Mouse (Mus musculus) MEL (cell line): Measurements from ENCODE around the gene Mical3.

Experiments used
- EP300 ChIP-seq, 2 experiments: IDR thresholded peaks; 2 replicates each; pipeline ENCODE4 v1.6.1; 2011; ENCODE audit warnings: improper control_type of control experiment in 2 of 2, low read length in 2 of 2, low read depth in 1 of 2, mild to moderate bottlenecking in 1 of 2
- ETS1 ChIP-seq: IDR thresholded peaks from 2 replicates; pipeline ENCODE4 v1.6.1; 2012; ENCODE audit warnings: low read depth, mild to moderate bottlenecking, inconsistent platforms, low read length, improper control_type of control experiment, moderate library complexity
- POLR2AphosphoS2 ChIP-seq: IDR thresholded peaks from 2 replicates; pipeline ENCODE4 v1.6.1; 2011; ENCODE audit warnings: low read length, improper control_type of control experiment

GRCm38 (mm10) chr6:121011709-121012108 lies 119.1 kb downstream of the Mical3 start:
- TF ChIP-seq EP300 (IDR thresholded peaks at IDR 0.05; ENCODE audit: low read depth in 1 of 2, low read length in 2 of 2) (no peak), ETS1 (no peak), POLR2AphosphoS2 (no peak)
